Mouse (Mus musculus) erythroblast, embryonic 14.5 days (primary cell): ENCODE measurements around the gene Pold2. TPM values are rescaled to one million over a fixed set of nuclear protein-coding genes. Genes with fewer than 3 reads are reported as not detected.

ENCODE experiments used
- H3K27me3 ChIP-seq: 2 replicates; pipeline ENCODE4 v1.6.1; 2012; ENCODE audit warnings: inconsistent platforms; ENCODE audit not compliant: control insufficient read depth
- H3K36me3 ChIP-seq: 2 replicates; pipeline ENCODE4 v1.6.1; 2012; ENCODE audit warnings: mild to moderate bottlenecking, inconsistent platforms; ENCODE audit not compliant: control insufficient read depth
- H3K4me1 ChIP-seq: 2 replicates; pipeline ENCODE4 v1.6.1; 2012; ENCODE audit warnings: inconsistent platforms; ENCODE audit not compliant: control insufficient read depth
- H3K4me3 ChIP-seq: replicated peaks from 2 replicates; pipeline ENCODE3; 2012; ENCODE audit warnings: moderate library complexity, mild to moderate bottlenecking, inconsistent platforms
- H3K9me3 ChIP-seq: 2 replicates; pipeline ENCODE4 v1.6.1; 2012; ENCODE audit warnings: low read length, inconsistent platforms, mixed read lengths; ENCODE audit not compliant: control insufficient read depth
- GATA1 ChIP-seq: IDR thresholded peaks from 2 replicates; pipeline ENCODE4 v1.6.1; 2012; ENCODE audit warnings: low read length, inconsistent platforms, mixed read lengths
- TAL1 ChIP-seq: IDR thresholded peaks from 3 replicates; pipeline ENCODE4 v1.6.1; 2012; ENCODE audit warnings: low read length, inconsistent platforms, mixed read lengths
- polyA plus RNA-seq: library from polyadenylated mRNA; stranded (reverse); fragments of >175 nt; gene quantifications from 2 replicates; pipeline ENCODE4 v1.2.3, GENCODE M21; 2012

Pold2 gene
- polyA plus RNA-seq, 1 experiment = 25.9 TPM

- no peaks in the 10 kb centered on the region for H3K9me3 ChIP-seq
- H3K36me3 ChIP-seq = no peaks in the 10 kb centered on the region
- TF ChIP-seq TAL1 = no peak
- TF ChIP-seq GATA1 = no peak
- H3K27me3 ChIP-seq = no peaks in the 10 kb centered on the region
- no peak overlapping the region for H3K4me3 ChIP-seq
- H3K4me1 ChIP-seq = peaks cover 12% of the 10 kb centered on the region
Measured at GRCm38 (mm10) chr11:5887250-5887649, 9.2 kb upstream of the Pold2 start.

GRCm38 (mm10) chr11:5886187-5886586 is 8.1 kb upstream of the Pold2 start:
- Histone ChIP-seq H3K9me3 (no peaks in the 10 kb centered on the region), H3K36me3 (no peaks in the 10 kb centered on the region)
- TF ChIP-seq TAL1 = no peak
- TF ChIP-seq GATA1 = no peak

GRCm38 (mm10) chr11:5882518-5882917 is 4.4 kb upstream of the Pold2 start:
- Histone ChIP-seq H3K36me3 (no peaks in the 10 kb centered on the region), H3K4me1 (peaks cover 25% of the 10 kb centered on the region), H3K27me3 (no peaks in the 10 kb centered on the region), H3K9me3 (no peaks in the 10 kb centered on the region), H3K4me3 (no peak overlapping the region)
- TF ChIP-seq GATA1 (no peak), TAL1 (no peak)

More at GRCm38 (mm10) chr11:5886187-5886586, 8.1 kb upstream of the Pold2 start:
- Histone ChIP-seq H3K27me3 (no peaks in the 10 kb centered on the region), H3K4me3 (no peak overlapping the region), H3K4me1 (peaks cover 5% of the 10 kb centered on the region; the same call in 1 of the 2 replicates)

GRCm38 (mm10) chr11:5879905-5880304 is 1.8 kb upstream of the Pold2 start:
- H3K4me1 ChIP-seq = peaks cover 42% of the 10 kb centered on the region
- TF ChIP-seq GATA1 (no peak), TAL1 (no peak)
- H3K9me3 ChIP-seq = no peaks in the 10 kb centered on the region
- no peaks in the 10 kb centered on the region for H3K27me3 ChIP-seq
- no peak overlapping the region for H3K4me3 ChIP-seq
- peaks cover 20% of the 10 kb centered on the region for H3K36me3 ChIP-seq

GRCm38 (mm10) chr11:5878661-5879060 is 569 bp upstream of the Pold2 start:
- Histone ChIP-seq H3K4me1 (peaks cover 42% of the 10 kb centered on the region), H3K27me3 (no peaks in the 10 kb centered on the region), H3K36me3 (peaks cover 33% of the 10 kb centered on the region), H3K4me3 (peak overlapping the region; percentile 92), H3K9me3 (no peaks in the 10 kb centered on the region)
- TF ChIP-seq TAL1 = no peak

- Histone ChIP-seq H3K4me3 (peak overlapping the region; percentile 92), H3K4me1 (peaks cover 39% of the 10 kb centered on the region), H3K36me3 (peaks cover 45% of the 10 kb centered on the region), H3K27me3 (no peaks in the 10 kb centered on the region), H3K9me3 (no peaks in the 10 kb centered on the region)
- TF ChIP-seq TAL1 (no peak), GATA1 (no peak)
Measured at GRCm38 (mm10) chr11:5877421-5877820, 671 bp downstream of the Pold2 start.

- Histone ChIP-seq H3K36me3 (peaks cover 78% of the 10 kb centered on the region), H3K4me3 (no peak overlapping the region), H3K9me3 (no peaks in the 10 kb centered on the region), H3K27me3 (no peaks in the 10 kb centered on the region), H3K4me1 (peaks cover 23% of the 10 kb centered on the region)
- no peak for TF ChIP-seq GATA1
- TF ChIP-seq TAL1 = no peak
Measured at GRCm38 (mm10) chr11:5873192-5873591, 4.9 kb downstream of the Pold2 start.

- TF ChIP-seq TAL1 (no peak), GATA1 (no peak)
- H3K4me3 ChIP-seq = no peak overlapping the region
- H3K36me3 ChIP-seq = peaks cover 78% of the 10 kb centered on the region
- H3K4me1 ChIP-seq = peaks cover 19% of the 10 kb centered on the region
- H3K27me3 ChIP-seq = no peaks in the 10 kb centered on the region
- no peaks in the 10 kb centered on the region for H3K9me3 ChIP-seq
Measured at GRCm38 (mm10) chr11:5872707-5873106, 5.4 kb downstream of the Pold2 start.

- Histone ChIP-seq H3K9me3 (no peaks in the 10 kb centered on the region), H3K27me3 (no peaks in the 10 kb centered on the region), H3K4me1 (no peaks in the 10 kb centered on the region), H3K36me3 (peaks cover 60% of the 10 kb centered on the region), H3K4me3 (no peak overlapping the region)
- TF ChIP-seq GATA1 = no peak
- no peak for TF ChIP-seq TAL1
Measured at GRCm38 (mm10) chr11:5870069-5870468, 8.0 kb downstream of the Pold2 start.

- Histone ChIP-seq H3K4me3 (no peak overlapping the region), H3K27me3 (no peaks in the 10 kb centered on the region), H3K9me3 (no peaks in the 10 kb centered on the region), H3K36me3 (peaks cover 52% of the 10 kb centered on the region), H3K4me1 (no peaks in the 10 kb centered on the region)
- no peak for TF ChIP-seq GATA1
- no peak for TF ChIP-seq TAL1
Measured at GRCm38 (mm10) chr11:5869331-5869730, 8.8 kb downstream of the Pold2 start.
